Mouse (Mus musculus) lung, embryonic 14.5 days (tissue): ENCODE results near the gene Chst11. TPM values are rescaled to one million over a fixed set of nuclear protein-coding genes. Genes with fewer than 3 reads are reported as not detected.
A peak's percentile ranks its signal among the peaks of the same experiment; 100 is the strongest.

ENCODE experiments used
- ATAC-seq: fragments of 200-750 bp; cut with Nextera tagmentation; 2 replicates; pipeline ENCODE4 v1.8.0; 2017; ENCODE audit warnings: mild to moderate bottlenecking, moderate TSS enrichment, moderate library complexity; ENCODE audit not compliant: insufficient read depth
- DNase-seq: peaks from one replicate; pipeline ENCODE4 v3.0.0-alpha.2; 2015
- H3K27ac ChIP-seq: fragments of 300-500 bp; sonication (generic); 2 replicates; pipeline ENCODE4 v1.5.1; 2014; ENCODE audit warnings: low read depth, mild to moderate bottlenecking, moderate library complexity
- H3K27me3 ChIP-seq: fragments of 300-500 bp; sonication (generic); 2 replicates; pipeline ENCODE4 v1.6.1; 2014; ENCODE audit warnings: low read length, control low read depth; ENCODE audit not compliant: insufficient read depth
- H3K36me3 ChIP-seq: fragments of 300-500 bp; sonication (generic); 2 replicates; pipeline ENCODE4 v1.6.1; 2014; ENCODE audit warnings: control low read depth; ENCODE audit not compliant: insufficient read depth
- H3K4me1 ChIP-seq: fragments of 300-500 bp; sonication (generic); 2 replicates; pipeline ENCODE4 v1.6.1; 2014; ENCODE audit warnings: antibody characterized with exemption, control low read depth; ENCODE audit not compliant: insufficient read depth
- H3K4me2 ChIP-seq: fragments of 300-500 bp; sonication (generic); 2 replicates; pipeline ENCODE4 v1.6.1; 2014; ENCODE audit warnings: mild to moderate bottlenecking
- H3K4me3 ChIP-seq: fragments of 300-500 bp; sonication (generic); 2 replicates; pipeline ENCODE4 v1.5.1; 2014; ENCODE audit warnings: low read depth, low read length
- H3K9ac ChIP-seq: fragments of 300-500 bp; sonication (generic); 2 replicates; pipeline ENCODE4 v1.6.1; 2014
- H3K9me3 ChIP-seq: fragments of 300-500 bp; sonication (generic); 2 replicates; pipeline ENCODE4 v1.6.1; 2016; ENCODE audit warnings: low read depth, low read length, control low read depth
- CTCF ChIP-seq: IDR thresholded peaks from 2 replicates; pipeline ENCODE4 v1.5.1; 2016; ENCODE audit warnings: antibody characterized with exemption, low read depth
- WGBS: fragments of 180-500 bp; shearing (Covaris S2); extraction: QIAGEN DNeasy Blood & Tissue Kit; methylation state at CpG from one replicate; pipeline ENCODE4 v1.1.7; 2014; 5-methylcytosine and 5-hydroxymethylcytosine counted together
- polyA plus RNA-seq: library from polyadenylated mRNA; unstranded; fragments of >200 nt; fragmentation: Nextera tagmentation; extraction: Ambion mirVana; gene quantifications from 2 replicates; pipeline ENCODE4 v1.2.1, GENCODE M21; 2014

The Chst11 gene
- polyA plus RNA-seq, 1 experiment from 2014 or later = 2.6 TPM

DNA sequence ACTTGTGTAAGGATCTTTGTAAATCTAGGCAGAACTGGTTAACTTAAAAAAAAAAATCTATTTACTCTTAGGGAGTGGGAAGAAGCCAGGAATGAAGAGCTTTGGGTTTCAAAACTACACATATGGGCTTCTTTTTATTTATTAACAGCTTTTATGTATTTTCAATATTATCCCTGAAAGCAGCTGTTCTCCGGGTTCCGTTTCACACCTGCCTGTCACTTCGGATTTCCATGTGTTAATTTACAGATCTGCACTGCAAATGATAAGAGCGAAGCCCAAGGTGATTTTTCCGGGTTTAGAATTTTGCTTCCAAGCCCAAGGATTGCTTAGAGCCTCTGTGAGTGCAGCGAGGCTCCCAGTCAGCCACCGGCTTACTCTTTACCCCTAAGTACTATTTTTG, 223.1 kb downstream of the Chst11 start:
- DNase-seq (no peak), ATAC-seq (no peak)
- 68% methylated on average over 7 of the region's 7 CpGs for WGBS
- no peak overlapping the region for H3K27ac ChIP-seq
- H3K27me3 ChIP-seq = no peaks in the 10 kb centered on the region
- no peak for TF ChIP-seq CTCF
- no peak overlapping the region for H3K4me2 ChIP-seq
- H3K36me3 ChIP-seq = no peaks in the 10 kb centered on the region
- no peak overlapping the region for H3K9ac ChIP-seq
- no peaks in the 10 kb centered on the region for H3K4me1 ChIP-seq
- H3K9me3 ChIP-seq = no peaks in the 10 kb centered on the region
- H3K4me3 ChIP-seq = no peak overlapping the region

DNA sequence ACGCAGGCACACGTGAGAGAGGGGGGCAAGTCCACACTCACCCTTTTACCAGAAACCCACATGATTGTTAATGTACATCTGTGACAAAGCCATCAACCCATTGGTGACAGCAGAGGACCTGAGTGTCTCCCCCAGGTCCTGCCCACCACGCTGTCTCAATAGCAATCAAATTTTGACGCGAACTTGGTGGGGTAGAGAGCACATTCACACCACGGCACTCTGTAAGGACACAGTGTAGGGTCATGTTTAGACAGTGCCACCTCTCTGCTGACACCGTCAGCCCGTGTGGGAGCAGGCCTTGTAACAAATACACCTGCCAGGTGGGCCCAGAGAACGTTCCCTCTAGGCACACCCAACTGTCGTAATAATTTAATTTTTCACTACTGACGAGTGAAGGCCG, 224.1 kb downstream of the Chst11 start:
- no peak for DNase-seq
- H3K27me3 ChIP-seq = no peaks in the 10 kb centered on the region
- no peak for TF ChIP-seq CTCF
- no peaks in the 10 kb centered on the region for H3K9me3 ChIP-seq
- no peaks in the 10 kb centered on the region for H3K36me3 ChIP-seq
- H3K4me1 ChIP-seq = no peaks in the 10 kb centered on the region
- H3K27ac ChIP-seq = no peak overlapping the region
- H3K4me3 ChIP-seq = no peak overlapping the region
- no peak for ATAC-seq
- H3K9ac ChIP-seq = no peak overlapping the region
- no peak overlapping the region for H3K4me2 ChIP-seq
- 55% methylated on average over 12 of the region's 12 CpGs for WGBS

- TF ChIP-seq CTCF = no peak
- no peak overlapping the region for H3K27ac ChIP-seq
- no peaks in the 10 kb centered on the region for H3K9me3 ChIP-seq
- no peaks in the 10 kb centered on the region for H3K36me3 ChIP-seq
- no peak overlapping the region for H3K4me3 ChIP-seq
- H3K9ac ChIP-seq = no peak overlapping the region
- ATAC-seq (no peak), DNase-seq (no peak)
- H3K4me2 ChIP-seq = no peak overlapping the region
- H3K4me1 ChIP-seq = no peaks in the 10 kb centered on the region
- WGBS = 69% methylated on average over 16 of the region's 16 CpGs
- no peaks in the 10 kb centered on the region for H3K27me3 ChIP-seq
Measured at GRCm38 (mm10) chr10:83210122-83210521, 224.8 kb downstream of the Chst11 start.

GRCm38 (mm10) chr10:83210968-83211583, 225.8 kb downstream of the Chst11 start:
- Histone ChIP-seq H3K4me1 (no peaks in the 10 kb centered on the region), H3K4me2 (no peak overlapping the region), H3K27me3 (no peaks in the 10 kb centered on the region), H3K27ac (no peak overlapping the region), H3K9ac (no peak overlapping the region), H3K9me3 (no peaks in the 10 kb centered on the region), H3K4me3 (no peak overlapping the region), H3K36me3 (no peaks in the 10 kb centered on the region)
- WGBS = 56% methylated on average over 6 of the region's 6 CpGs
- ATAC-seq = no peak
- DNase-seq = peak; percentile 32
- TF ChIP-seq CTCF = no peak

DNA sequence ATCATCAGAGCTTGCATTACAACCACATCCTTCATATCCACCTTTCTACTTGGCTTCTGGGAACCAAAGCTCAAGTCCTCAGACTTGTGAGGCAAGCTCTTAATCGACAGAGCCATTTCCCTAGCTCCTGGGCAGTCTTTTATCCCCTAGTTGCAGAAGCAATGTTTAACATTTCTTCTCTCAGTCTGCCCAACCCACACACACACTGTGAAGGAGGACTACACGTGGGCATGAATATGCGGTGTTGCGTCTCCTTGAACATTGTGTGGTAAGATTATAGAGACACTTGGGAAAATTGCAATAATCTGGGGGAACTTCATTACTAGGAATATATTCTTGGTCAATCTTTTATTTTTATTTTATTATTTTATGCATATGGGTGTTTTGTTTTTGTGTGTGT, 227.3 kb downstream of the Chst11 start:
- 76% methylated on average over 4 of the region's 4 CpGs for WGBS
- no peak overlapping the region for H3K4me2 ChIP-seq
- TF ChIP-seq CTCF = no peak
- no peaks in the 10 kb centered on the region for H3K9me3 ChIP-seq
- no peaks in the 10 kb centered on the region for H3K27me3 ChIP-seq
- no peaks in the 10 kb centered on the region for H3K4me1 ChIP-seq
- no peak overlapping the region for H3K4me3 ChIP-seq
- no peak overlapping the region for H3K27ac ChIP-seq
- H3K9ac ChIP-seq = no peak overlapping the region
- H3K36me3 ChIP-seq = no peaks in the 10 kb centered on the region
- ATAC-seq (no peak), DNase-seq (no peak)

DNA sequence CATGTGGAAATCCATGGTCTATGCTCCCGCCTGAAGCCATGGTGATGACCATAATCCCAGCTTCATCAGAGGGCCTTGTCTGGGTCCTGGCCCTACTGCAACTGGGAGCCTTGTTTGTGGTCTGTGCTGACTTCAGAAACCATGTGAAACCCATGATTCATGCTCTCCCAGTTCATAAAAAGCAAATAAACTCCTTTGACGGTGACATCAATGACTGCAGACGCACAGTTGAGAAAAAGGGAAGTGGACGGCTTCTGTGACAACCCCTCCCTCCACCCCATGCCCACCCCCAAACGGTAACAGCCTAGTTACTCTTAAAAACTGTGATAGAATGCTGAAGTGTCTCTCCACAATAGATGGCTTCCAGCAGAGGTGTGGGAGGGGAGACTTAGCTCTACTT, 230.3 kb downstream of the Chst11 start:
- WGBS = 46% methylated on average over 5 of the region's 5 CpGs

DNA sequence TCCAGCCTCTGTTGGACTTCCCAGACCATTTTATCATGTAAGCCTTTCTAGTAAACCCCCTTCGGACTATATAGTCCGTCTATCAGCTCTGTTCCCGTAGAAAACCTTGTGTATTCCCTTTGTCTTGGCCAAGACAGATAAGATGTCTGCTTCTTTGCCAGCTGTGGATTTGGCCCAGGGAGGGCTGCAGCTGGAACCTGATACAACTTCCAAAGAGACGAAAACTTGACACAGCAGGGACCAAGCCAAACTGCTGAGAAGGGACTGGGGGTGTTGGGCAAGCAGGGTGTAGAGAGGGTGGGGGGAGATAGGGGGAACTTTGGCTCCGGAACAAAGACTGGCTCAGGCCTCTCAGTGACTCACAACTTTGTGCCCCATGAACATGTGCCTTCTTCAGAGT, 232.0 kb downstream of the Chst11 start:
- TF ChIP-seq CTCF = no peak
- Histone ChIP-seq H3K4me2 (no peak overlapping the region), H3K4me1 (no peaks in the 10 kb centered on the region), H3K27me3 (no peaks in the 10 kb centered on the region), H3K9ac (no peak overlapping the region), H3K9me3 (no peaks in the 10 kb centered on the region), H3K27ac (no peak overlapping the region; the same call in 1 of the 2 replicates), H3K4me3 (no peak overlapping the region), H3K36me3 (no peaks in the 10 kb centered on the region)
- DNase-seq (peak; percentile 71), ATAC-seq (peak; percentile 84)
- WGBS = 37% methylated on average over 5 of the region's 5 CpGs

More for the DNA sequence above, 230.3 kb downstream of the Chst11 start:
- DNase-seq (no peak), ATAC-seq (no peak)
- Histone ChIP-seq H3K9ac (no peak overlapping the region), H3K4me2 (no peak overlapping the region), H3K4me3 (no peak overlapping the region), H3K9me3 (no peaks in the 10 kb centered on the region), H3K27ac (no peak overlapping the region), H3K27me3 (no peaks in the 10 kb centered on the region), H3K4me1 (no peaks in the 10 kb centered on the region), H3K36me3 (no peaks in the 10 kb centered on the region)
- no peak for TF ChIP-seq CTCF
